Mouse (Mus musculus) MEL-GATA-1-ER (cell line): ENCODE data around the gene Ttc6.
A peak's percentile ranks its signal among the peaks of the same experiment; 100 is the strongest.

Source experiments
- DNase-seq: peaks from one replicate; pipeline ENCODE4 v3.0.0-alpha.2; 2012; ENCODE audit warnings: low read depth; ENCODE audit errors: extremely low read depth

Ttc6 gene

DNA sequence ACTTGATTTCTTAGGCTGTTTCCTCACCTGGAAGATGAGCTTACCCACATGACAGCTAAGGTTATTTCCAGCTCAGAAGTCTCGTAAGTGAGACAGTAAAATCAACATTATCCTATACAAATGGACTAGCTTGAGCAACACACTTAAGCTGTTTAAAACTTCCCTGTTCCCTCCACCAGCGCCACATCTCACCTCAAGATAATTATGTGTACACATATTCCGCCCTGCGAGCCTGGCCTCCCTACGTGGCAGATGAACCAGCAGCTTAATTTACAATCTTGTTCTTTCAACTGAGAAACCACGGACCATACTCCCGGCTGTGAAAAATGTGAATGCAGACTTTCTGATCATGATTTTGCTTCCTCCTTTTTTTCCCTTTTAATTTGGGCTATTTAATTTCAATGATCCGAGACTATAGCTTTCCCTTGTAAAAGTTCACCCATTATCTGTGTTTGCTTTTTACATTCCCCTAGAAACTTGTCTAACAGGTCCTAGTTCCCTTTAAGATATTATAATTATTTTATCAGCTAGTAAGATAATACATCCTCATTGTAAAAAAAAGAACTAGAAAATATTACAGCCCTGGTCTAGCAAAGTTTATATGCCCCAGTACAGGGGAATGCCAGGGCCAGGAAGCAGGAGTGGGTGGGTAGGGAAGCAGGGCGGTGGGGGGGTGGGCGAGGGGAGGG lies 99.2 kb downstream of the Ttc6 start:
- no peak for DNase-seq

DNA sequence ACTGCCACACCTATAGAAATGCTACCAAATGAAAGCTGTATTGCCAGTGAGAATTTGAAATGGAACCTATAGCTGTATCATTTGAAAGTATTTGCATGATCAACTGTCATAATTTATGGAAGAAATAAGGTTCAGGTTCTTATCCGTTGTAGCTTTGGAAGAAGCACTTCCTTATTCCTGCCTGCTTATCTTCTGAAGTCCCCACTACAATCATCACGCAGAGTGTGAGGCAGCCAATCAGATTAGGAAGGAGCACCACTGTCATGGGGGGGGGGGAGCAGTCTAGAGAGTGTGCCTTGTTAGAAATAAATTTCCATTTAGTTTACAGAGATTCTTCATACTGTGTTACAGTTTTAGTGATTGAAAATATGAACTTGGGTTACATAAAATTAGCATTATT lies 108.5 kb downstream of the Ttc6 start:
- peak; percentile 9 for DNase-seq

GRCm38 (mm10) chr12:57684967-57685423 lies 121.1 kb downstream of the Ttc6 start:
- DNase-seq, result no peak

- DNase-seq, result no peak
These were observed 146.1 kb downstream of the Ttc6 start for GRCm38 (mm10) chr12:57709966-57710365.

DNA sequence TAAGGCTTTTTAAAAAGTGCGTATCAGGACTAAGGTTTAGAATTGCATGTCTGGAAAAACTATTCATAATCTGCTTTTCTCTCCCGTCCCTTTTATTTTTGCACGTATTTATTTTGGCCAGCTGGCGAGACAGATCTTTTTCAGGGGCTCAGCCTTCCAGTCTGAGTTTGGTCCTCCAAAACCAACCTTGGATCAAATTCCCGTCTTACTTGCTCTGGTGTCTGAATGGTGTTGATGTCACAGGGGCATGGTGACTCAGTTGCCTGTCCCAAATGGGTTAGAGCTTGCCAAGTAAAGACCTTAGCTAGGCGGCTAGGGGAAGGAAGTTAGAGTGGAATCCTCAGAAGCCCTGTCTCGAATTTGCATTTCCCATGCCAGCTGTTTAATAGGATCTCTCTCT lies 200.8 kb downstream of the Ttc6 start:
- DNase-seq, result no peak

GRCm38 (mm10) chr12:57776290-57776997 lies 212.5 kb downstream of the Ttc6 start:
- no peak for DNase-seq

DNA sequence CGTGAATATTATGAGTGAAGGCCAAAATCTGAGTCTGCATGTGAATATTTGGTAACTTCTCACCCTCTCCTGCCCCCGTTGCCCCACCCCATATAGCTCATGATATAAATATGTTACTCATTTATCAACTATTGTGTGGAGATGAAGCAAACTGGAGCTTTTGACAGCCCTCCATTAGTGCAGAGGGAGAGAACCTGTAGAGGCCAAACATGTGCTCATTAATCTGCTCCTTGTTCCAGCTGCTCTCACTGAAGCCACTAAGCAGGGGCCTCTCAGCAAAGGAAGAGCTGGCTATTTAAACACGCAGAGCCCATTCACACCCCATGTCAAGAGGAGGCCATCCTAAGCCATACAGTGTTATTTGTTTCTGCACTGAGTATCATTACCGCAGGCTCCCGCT lies 218.0 kb downstream of the Ttc6 start:
- no peak for DNase-seq

DNA sequence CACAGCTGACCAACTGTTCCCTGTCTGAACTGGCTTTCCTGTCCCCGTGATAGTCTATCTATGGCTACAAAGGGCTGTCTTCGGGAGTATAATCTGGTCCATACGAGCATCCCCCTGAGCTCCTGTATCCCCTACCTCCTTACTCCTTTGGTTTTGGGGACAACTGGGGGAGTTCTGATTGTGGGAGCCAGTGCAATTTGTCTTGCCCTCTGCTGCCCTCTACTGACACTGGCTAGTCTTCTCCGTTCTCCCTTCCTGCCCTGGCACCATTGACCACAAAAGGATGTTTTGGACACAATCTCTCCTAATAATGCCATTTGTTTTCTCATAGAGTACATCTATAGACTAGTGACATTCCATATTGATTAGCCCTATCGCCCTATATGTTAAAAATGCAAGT lies 223.6 kb downstream of the Ttc6 start:
- no peak for DNase-seq
